Mouse (Mus musculus) activated CD4-positive, CD25-positive, alpha-beta regulatory T cell, adult 4 months (primary cell): Measurements from ENCODE around the gene Plekhm2. TPM values are rescaled to one million over a fixed set of nuclear protein-coding genes. Genes with fewer than 3 reads are reported as not detected.
A peak's percentile ranks its signal among the peaks of the same experiment; 100 is the strongest.

Experiments
- ATAC-seq: one replicate; pipeline ENCODE4 v1.8.0; 2017
- polyA plus RNA-seq, 2 experiments: library from polyadenylated mRNA; unstranded; fragments of 100-300 nt; shearing (Covaris generic); gene quantifications; one replicate each; pipeline ENCODE4 v1.2.1; 2017

Plekhm2 gene
- polyA plus RNA-seq, 2 experiments from 2014 or later = 3.3 to 3.4 TPM

DNA sequence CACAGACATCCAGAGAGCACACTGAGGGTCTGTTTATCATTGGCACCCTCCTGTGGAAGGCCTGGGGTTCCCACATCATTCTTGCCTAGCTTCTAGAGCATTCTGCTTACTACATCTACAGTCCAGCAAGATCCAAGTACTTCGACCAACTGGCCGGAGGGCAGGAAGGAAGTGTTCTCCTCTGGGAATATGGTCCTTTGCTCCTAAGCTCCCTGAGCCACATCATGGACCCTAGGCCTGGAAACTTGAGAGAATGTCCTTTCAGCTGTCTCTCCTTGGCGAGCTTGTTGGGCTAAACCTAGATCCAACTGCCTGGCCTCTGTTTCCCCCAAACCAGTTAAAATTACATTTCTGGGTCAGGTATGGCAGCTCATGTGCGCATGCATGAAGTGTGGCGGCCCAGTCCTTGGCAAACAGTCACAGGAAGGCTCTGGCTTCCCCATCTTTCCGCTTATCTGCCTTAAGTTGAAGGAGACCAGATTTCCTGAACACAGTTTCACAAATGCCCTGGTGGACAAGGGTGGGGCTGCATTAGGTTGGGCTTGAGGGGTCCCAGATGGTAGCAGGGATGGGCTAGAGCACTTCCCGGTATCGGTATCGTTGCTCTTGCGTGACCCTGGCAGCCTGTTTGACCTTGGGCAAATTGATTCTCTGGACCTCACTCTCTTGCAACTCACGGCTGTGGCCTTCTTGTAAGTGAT is 62.0 kb downstream of the Plekhm2 start:
- no peak for ATAC-seq

DNA sequence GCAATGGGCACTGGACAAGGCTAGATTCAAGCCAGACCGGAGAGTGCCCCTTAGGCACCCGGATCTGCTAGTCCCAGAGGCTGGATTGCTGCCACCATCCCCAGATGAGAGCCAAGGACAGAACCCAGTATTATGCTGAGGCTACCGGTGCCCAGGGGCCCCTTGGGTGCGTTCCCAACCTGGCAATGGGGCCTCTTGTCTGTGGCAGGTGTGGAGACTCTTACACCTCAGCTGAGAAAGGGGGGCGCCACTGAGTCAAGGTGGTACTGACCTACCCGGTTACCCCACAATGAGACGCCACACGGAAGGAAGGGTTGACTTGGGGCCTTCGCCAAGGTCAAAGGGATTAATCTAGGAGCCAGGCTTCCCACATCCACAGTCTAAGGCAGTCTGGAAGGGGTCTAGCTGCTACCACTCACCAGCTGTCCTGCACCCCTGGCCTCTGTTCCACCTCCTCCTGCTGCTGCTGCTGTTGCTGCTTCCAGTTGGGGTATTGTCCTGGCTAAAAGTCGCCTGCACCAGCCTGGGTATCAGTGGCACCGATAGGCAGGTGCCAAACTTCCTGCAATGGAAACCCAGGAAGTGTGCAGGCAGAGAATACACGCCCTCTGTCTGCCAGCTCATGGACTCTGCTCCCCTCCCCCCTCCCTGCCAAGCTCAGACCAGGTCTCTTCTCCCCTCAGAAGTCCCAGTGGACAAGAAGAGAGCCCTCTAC is 63.4 kb downstream of the Plekhm2 start:
- no peak for ATAC-seq

DNA sequence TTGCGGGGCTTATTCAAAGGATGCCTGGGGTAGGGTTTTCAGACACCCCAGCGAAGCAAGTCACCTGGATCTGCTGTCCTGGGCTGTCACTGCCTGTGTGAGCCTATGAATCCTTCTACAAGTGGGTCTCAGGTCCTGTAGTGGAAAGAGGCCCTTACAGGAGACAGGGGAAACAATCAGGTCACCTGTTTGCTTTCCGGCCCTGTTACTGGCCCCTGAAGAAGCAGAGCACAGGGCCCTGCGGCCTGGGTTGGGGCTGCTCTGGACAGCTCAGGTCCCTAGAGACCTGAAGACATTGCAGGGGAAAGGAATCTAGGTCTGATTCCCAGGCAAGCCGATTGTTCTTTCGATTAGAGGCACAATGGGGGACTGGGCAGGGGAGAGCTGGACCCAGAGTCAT is 64.3 kb downstream of the Plekhm2 start:
- ATAC-seq = no peak

DNA sequence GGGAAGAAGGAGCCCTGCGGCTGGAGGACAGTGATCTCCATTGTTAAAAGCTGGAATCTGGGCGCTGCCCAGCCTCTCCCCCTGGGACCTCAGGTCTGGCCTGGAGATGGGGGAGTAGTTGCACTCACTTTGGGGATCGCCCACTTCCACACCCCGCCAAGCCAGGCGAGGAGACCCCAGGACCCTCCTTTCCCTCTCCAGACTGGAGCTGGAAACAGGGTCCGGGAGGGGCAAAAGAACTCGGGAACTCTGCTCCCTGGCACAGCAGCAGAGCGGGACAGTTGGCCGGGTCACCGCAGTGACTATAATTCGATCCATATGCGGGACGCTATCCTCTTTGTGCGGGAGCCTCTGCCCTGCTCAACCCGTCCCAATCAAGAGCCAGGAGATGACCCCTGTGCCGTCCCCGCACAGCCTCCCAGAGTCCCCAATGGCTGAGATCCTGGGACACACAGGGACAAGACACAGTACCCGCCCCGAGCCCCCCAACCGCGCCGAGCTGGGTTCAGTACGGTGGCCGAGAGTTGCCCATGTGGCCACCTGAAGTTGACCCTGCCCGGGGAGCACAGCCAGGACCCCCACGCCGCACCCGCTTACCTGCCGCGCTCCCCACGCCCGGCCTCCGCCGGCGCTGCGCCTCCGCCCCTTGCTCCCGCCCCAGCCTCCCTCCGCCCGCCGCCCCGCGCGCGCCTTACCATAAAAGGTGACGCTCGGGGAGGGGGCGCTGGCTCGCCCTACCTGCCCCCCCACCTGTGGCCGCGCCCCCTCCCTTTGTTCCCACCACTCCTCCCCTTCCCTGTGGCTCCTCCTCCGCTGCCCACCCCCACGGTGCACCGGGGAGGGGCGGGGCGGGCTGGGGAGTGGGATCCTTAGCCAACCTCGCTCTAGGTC is 65.2 kb downstream of the Plekhm2 start:
- no peak for ATAC-seq

DNA sequence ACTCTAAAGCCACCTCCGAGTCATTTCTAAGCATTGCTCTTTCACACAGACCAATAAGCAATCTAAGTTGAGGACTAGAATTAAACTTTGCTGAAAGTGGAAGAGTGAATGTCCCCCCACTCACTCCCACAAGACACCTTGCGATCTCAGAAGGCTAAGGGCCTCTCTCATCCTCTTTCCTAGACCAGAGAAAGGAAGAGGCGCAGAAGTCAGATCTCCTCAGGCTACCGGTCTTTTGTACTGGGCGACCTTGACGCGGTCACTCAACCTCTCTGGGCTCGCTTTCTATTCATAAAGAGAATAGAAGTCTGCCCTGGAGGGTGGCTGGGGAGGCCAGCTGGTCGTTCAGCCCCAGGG is 65.8 kb downstream of the Plekhm2 start:
- ATAC-seq = no peak

DNA sequence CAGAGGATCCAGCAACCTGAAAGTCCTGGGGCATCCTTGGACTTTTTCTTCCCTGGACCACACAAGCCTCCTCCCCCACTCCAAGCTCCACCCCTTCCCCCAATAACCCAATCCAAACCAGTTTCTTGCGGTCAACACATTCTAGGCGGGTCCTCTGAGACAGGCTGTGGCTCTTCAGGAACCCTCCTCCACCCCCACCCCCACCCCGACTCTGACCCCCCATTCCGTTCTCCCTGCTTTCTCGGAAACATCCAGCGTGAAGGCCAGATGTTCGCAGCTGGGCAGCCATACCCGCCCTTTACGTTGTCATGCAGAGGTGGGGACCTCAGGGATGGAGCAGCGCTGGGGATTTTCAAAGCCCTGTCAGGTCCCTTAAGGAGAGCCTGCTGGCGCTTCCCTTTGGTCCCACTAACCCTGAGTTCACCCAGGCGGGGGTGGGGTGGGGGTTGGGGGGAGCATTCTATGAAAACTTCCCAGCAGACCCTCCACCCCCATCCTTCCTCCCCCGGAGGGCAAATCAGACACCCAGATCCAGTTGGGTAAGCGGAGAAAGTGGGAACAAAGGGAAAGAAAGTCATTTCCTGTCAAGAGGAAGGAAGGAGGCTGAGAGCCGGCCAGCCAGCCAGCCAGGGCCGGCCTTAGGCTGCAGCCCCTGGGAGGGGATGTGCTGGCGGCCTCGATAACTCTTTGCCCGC is 66.4 kb downstream of the Plekhm2 start:
- no peak for ATAC-seq

DNA sequence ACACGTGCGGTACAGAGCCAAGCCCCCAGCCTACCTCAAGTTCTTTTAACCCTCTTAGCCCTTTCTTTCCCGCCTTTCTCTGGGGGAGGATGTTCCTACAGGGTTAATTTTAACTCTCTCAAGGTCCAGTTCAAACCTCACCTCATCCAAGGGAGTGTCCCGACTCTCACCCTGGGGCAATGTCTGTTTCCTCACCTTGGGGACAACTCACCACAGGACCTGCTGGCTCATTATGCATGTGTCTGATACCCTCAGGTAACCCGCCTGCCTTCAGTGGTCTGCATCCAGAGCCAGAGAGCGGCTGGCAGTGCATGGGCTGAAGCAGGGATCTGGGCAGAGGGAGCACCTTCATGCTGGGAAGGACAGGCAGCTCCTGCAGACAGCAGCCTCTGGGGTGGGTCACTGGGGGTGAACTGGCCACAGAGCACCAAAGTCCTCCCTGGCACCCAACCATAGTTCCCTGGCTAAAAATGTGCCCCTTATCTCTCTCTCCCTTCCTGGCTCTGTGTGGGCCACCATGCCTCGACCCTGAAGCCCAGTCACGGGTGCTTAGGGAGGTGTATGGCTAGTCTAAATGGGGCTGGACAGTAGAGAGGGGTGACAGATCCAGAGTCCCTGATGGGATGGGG is 67.9 kb downstream of the Plekhm2 start:
- no peak for ATAC-seq

DNA sequence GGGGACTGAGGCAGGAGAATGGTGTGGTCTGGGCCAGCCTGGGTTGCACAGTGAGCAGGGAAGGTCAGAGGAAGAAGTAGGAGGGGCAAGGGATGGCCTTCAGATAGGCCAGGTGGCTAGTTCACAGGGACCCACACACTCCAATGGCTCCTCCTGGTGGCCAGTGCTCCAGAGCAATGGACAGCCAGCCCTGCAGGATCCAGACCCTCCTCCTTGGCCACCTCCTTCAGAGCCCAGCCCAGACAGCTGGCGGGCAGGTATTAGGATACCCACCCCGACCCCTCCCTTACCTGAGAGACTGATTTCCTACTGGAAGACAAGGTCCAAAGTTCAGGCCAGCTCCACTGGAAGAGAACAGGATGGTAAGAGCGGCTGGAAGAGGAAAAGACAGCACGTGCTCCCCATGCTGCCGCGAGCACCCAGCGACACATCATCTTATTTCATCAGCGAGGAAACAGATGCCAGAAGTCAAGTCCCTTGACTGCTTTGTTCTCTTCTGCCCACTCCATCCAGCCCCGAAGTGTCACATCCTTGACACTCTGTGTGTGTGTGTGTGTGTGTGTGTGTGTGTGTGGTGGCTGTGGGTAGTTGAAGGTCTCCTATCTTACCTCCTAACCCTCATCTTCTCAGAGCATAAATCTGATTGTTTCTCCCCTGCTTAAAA is 69.0 kb downstream of the Plekhm2 start:
- no peak for ATAC-seq

DNA sequence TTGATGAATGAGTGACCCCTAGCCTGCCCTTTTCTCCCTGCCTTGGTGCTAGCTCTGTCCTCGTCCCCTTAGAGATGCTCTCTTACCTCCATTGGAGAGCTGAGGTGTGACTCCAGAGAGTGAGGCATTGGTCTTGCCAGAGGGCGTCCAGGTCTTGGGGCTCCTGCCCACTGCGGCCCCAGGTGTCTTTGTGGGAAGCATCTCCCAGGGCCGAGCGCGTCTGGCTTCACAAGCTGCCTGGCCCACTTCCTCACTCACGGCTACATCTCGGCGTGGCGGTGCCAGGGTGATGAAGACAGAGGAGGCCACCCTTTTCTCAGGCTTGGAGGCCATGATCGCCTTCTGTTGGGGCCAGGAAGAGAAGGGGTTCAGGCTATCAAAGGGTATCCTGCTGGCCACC is 69.6 kb downstream of the Plekhm2 start:
- ATAC-seq = no peak

DNA sequence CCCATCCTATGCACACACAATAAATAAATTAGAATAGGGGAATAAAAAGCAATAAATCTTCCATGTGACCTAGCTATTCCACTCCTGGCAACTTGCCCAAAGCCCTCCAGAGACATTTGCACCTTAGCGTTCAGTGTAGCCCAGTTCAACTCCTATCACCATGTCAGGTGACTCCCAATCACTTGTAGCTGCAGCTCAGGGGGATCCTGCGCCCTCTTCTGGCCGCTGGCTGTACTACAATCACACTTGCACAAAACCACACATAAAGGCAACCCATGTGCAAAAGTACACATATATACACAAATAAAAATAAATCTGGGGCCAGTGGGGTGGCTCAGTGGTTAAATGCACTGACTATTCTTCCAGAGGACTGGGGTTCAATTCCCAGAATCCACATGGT is 73.2 kb downstream of the Plekhm2 start:
- ATAC-seq = no peak

DNA sequence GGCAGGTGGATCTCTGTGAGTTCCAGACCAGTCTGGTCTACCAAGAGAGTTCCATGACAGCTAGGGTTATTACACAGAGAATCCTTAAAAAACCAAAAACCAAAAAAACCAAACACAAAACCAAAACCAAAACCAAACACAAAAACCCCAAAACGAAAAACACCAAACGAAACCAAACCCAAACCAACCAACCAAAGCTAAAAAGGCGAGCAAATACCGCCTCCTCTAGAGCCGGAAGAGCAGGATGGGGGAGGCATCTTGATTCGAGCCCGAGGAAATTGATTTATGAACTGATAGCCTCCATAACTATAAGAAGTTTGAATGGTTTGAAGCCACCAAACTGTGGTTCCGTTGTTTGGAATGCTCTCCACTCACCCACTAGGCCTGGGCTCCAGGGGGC is 80.8 kb downstream of the Plekhm2 start:
- ATAC-seq = peak; percentile 84

DNA sequence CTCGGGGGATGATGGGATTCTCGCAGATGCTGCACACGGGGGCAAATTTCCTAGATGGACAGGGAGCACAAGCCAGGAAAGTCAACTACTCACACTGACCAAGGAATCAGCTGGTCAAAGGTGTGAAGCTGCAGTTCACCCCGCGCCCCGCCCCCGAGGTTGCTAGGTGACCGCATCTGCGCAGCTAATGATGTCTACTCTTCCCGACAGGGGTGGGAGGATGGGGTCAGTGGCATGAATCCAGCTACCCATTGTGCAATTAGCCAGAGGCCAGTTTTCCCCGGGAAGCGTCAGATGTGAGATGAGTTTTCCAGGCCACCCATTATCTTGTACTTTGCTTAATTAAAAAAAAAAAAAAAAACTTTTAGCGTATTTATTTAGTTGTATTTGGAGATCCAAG is 83.6 kb downstream of the Plekhm2 start:
- no peak for ATAC-seq

DNA sequence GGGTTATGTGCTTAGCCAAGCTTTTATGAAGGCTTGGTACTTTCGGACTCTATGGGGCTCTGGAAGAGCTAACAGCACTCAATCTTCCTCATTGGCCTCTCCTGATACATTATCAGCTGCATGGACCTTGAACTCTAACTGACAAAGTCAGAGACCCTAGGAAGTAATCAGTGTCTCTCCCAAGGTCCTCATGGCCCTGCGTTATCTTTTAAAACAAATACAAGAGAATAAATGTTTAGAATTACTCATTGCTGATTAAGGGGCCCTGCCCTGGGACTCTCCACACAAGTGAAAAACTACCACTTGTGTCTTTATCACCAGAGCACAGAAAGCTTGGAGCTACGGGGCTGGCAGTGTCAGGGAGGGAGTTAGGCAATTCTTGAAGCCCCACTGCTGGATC is 85.9 kb downstream of the Plekhm2 start:
- ATAC-seq = no peak

DNA sequence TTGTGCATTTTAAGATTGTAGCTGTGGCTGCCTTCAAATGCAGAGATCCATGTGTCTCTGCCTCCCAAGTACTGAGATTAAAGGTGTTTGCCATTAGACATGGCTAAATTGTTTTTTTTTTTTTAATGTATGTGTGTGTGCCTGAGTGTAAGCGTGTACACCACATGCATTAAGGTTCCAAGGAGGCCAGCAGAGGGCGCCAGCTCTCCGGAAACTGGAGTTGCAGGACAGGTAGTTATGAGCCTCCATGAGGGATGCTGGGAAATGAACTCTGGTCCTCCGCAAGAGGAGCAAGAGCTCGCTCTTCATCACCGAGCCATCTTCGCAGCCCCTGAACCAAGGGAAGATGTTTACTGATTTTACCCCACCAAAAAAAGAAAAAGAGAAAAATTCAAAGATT is 87.8 kb downstream of the Plekhm2 start:
- ATAC-seq = no peak

DNA sequence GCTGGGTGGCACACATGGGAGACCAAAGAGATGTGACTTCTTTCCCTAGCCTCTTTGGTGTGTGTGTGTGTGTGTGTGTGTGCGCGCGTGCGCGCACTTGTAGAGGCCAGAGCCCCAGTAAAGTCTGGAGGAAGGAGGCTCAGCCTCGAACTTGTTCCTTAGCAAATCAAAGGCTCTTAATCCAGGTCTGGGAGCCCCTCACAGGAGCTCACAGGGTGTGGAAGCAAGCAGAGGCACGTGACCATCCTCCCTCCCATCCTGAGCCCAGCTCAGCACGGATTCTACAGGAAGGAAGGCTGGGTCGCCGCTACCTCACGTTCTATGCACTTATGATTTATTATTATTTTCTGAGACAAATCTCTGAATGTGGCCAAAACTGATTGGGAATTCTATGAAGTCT is 88.3 kb downstream of the Plekhm2 start:
- no peak for ATAC-seq

Other genes with a start within 250 kb of the Plekhm2 start
- gene Clcnkb, start 248.9 kb downstream of the Plekhm2 start, polyA plus RNA-seq = not detected
- not detected for gene Hspb7, start 244.1 kb downstream of the Plekhm2 start, polyA plus RNA-seq
- gene Srarp, start 228.8 kb downstream of the Plekhm2 start, polyA plus RNA-seq = not detected
- 10 to 100 TPM; 13.6 to 16.3 TPM for gene Zbtb17, start 220.2 kb downstream of the Plekhm2 start, polyA plus RNA-seq
- gene Spen, start 126.3 kb downstream of the Plekhm2 start, polyA plus RNA-seq = 10 to 100 TPM in 1 of 2 experiments, 1 to 10 TPM in 1; 9.3 to 15.9 TPM
- gene Fblim1, start 58.8 kb downstream of the Plekhm2 start, polyA plus RNA-seq = under 1 TPM in 1 of 2 experiments, not detected in 1; 0.29 TPM
- gene Tmem82, start 46.3 kb downstream of the Plekhm2 start, polyA plus RNA-seq = under 1 TPM in 1 of 2 experiments, not detected in 1; 0.19 TPM
- gene Slc25a34, start 41.1 kb downstream of the Plekhm2 start, polyA plus RNA-seq = not detected
- gene Rsc1a1, start 20.7 kb upstream of the Plekhm2 start, polyA plus RNA-seq = not detected
- 10 to 100 TPM; 14.1 to 15.6 TPM for gene Ddi2, start 58.5 kb upstream of the Plekhm2 start, polyA plus RNA-seq
- gene Agmat, start 81.8 kb upstream of the Plekhm2 start, polyA plus RNA-seq = not detected
- 1 to 10 TPM; 5.1 to 5.4 TPM for gene Dnajc16, start 126.0 kb upstream of the Plekhm2 start, polyA plus RNA-seq
- 1 to 10 TPM; 6.9 to 7.4 TPM for gene Casp9, start 128.7 kb upstream of the Plekhm2 start, polyA plus RNA-seq
- gene Cela2a, start 161.3 kb upstream of the Plekhm2 start, polyA plus RNA-seq = 1 to 10 TPM in 1 of 2 experiments, not detected in 1; 1.0 TPM
- gene Ctrc, start 181.5 kb upstream of the Plekhm2 start, polyA plus RNA-seq = not detected
- gene Efhd2, start 210.0 kb upstream of the Plekhm2 start, polyA plus RNA-seq = 10 to 100 TPM; 23.5 to 26.9 TPM